Mouse (Mus musculus) CH12.LX (cell line): ENCODE measurements around the gene Plekha7. TPM values are rescaled to one million over a fixed set of nuclear protein-coding genes. Genes with fewer than 3 reads are reported as not detected.

Experiments
- DNase-seq: peaks from one replicate; pipeline ENCODE4 v3.0.0-alpha.2; 2013; ENCODE audit errors: extremely low read depth
- H3K27ac ChIP-seq: 2 replicates; pipeline ENCODE4 v1.5.1; 2012; ENCODE audit warnings: low read depth, mild to moderate bottlenecking, control low read depth, moderate library complexity; ENCODE audit not compliant: insufficient read depth
- H3K27me3 ChIP-seq: replicated peaks from 2 replicates; pipeline ENCODE3; 2012; ENCODE audit warnings: inconsistent platforms
- H3K36me3 ChIP-seq, 2 experiments: replicated peaks in 1 of 2; 2 replicates each; pipeline versions ENCODE3 to v1.6.1; 2012; ENCODE audit warnings: inconsistent platforms in 1 of 2, low read length in 1 of 2, mild to moderate bottlenecking in 1 of 2, mixed read lengths in 1 of 2, moderate library complexity in 1 of 2; ENCODE audit not compliant: control insufficient read depth in 1 of 2, insufficient read depth in 1 of 2
- H3K4me1 ChIP-seq, 2 experiments: 2 replicates each; pipeline ENCODE4 v1.6.1; 2012; ENCODE audit warnings: inconsistent platforms in 1 of 2, moderate library complexity in 1 of 2; ENCODE audit not compliant: insufficient read depth in 2 of 2, control insufficient read depth in 1 of 2
- H3K4me2 ChIP-seq: 2 replicates; pipeline ENCODE4 v1.6.1; 2012; ENCODE audit warnings: low read depth, mild to moderate bottlenecking, control low read depth; ENCODE audit not compliant: poor library complexity, insufficient read depth, severe bottlenecking
- H3K4me3 ChIP-seq, 3 experiments: fragments of 150-350 bp in 1 of 3; sonication (generic) in 1 of 3; replicated peaks in 1 of 3; 2 replicates each; pipeline versions ENCODE3 to v1.5.1; 2011 to 2012; ENCODE audit warnings: low read depth in 2 of 3, low read length in 2 of 3, mild to moderate bottlenecking in 2 of 3, moderate library complexity in 2 of 3, control low read depth in 1 of 3, improper control_type of control experiment in 1 of 3, inconsistent platforms in 1 of 3, mixed read lengths in 1 of 3; ENCODE audit not compliant: poor library complexity in 1 of 3
- H3K79me2 ChIP-seq: replicated peaks from 2 replicates; pipeline ENCODE4 v1.6.1; 2012; ENCODE audit warnings: mild to moderate bottlenecking, moderate library complexity; ENCODE audit not compliant: control insufficient read depth, poor library complexity, insufficient read depth, severe bottlenecking; ENCODE audit errors: extremely low read depth
- H3K9ac ChIP-seq: 2 replicates; pipeline ENCODE4 v1.6.1; 2012; ENCODE audit warnings: low read depth, mild to moderate bottlenecking, control low read depth, moderate library complexity; ENCODE audit not compliant: insufficient read depth
- H3K9me3 ChIP-seq: replicated peaks from 2 replicates; pipeline ENCODE3; 2012; ENCODE audit warnings: low read length, inconsistent platforms, mixed read lengths
- CHD1 ChIP-seq: IDR thresholded peaks from 2 replicates; pipeline ENCODE4 v1.6.1; 2012; ENCODE audit warnings: low read depth, low read length, improper control_type of control experiment, inconsistent platforms
- CHD2 ChIP-seq: IDR thresholded peaks from 2 replicates; pipeline ENCODE4 v1.6.1; 2011; ENCODE audit warnings: low read length, improper control_type of control experiment
- CTCF ChIP-seq, 2 experiments: IDR thresholded peaks in 1 of 2; conservative IDR thresholded peaks in 1 of 2; 2 replicates each; pipeline ENCODE4 v1.5.1; 2011 to 2012; ENCODE audit warnings: low read depth in 2 of 2, low read length in 2 of 2, improper control_type of control experiment in 1 of 2, inconsistent platforms in 1 of 2, mild to moderate bottlenecking in 1 of 2, moderate library complexity in 1 of 2
- EP300 ChIP-seq: IDR thresholded peaks from 2 replicates; pipeline ENCODE4 v1.6.1; 2011; ENCODE audit warnings: low read length, improper control_type of control experiment
- ETS1 ChIP-seq: conservative IDR thresholded peaks from 2 replicates; pipeline ENCODE4 v1.6.1; 2012; ENCODE audit warnings: low read depth, mild to moderate bottlenecking, inconsistent platforms, low read length, improper control_type of control experiment, moderate library complexity
- IRF4 ChIP-seq: IDR thresholded peaks from 2 replicates; pipeline ENCODE4 v1.6.1; 2014; ENCODE audit warnings: low read depth, mild to moderate bottlenecking, inconsistent platforms, low read length, improper control_type of control experiment
- JUN ChIP-seq: IDR thresholded peaks from 2 replicates; pipeline ENCODE4 v1.6.1; 2011; ENCODE audit warnings: low read depth, mild to moderate bottlenecking, low read length, improper control_type of control experiment, moderate library complexity; ENCODE audit not compliant: insufficient read depth
- KAT2A ChIP-seq: IDR thresholded peaks from 2 replicates; pipeline ENCODE4 v1.6.1; 2012; ENCODE audit warnings: low read length, improper control_type of control experiment, inconsistent platforms; ENCODE audit not compliant: insufficient replicate concordance
- MAX ChIP-seq: IDR thresholded peaks from 2 replicates; pipeline ENCODE4 v1.6.1; 2011; ENCODE audit warnings: low read length, improper control_type of control experiment
- MAZ ChIP-seq: IDR thresholded peaks from 2 replicates; pipeline ENCODE4 v1.6.1; 2012; ENCODE audit warnings: low read depth, mild to moderate bottlenecking, inconsistent platforms, low read length, improper control_type of control experiment, moderate library complexity
- MYC ChIP-seq: IDR thresholded peaks from 2 replicates; pipeline ENCODE4 v1.6.1; 2011; ENCODE audit warnings: low read depth, mild to moderate bottlenecking, improper control_type of control experiment, low read length
- POLR2A ChIP-seq: IDR thresholded peaks from 2 replicates; pipeline ENCODE4 v1.6.1; 2011; ENCODE audit warnings: low read depth, mild to moderate bottlenecking, improper control_type of control experiment, low read length
- RAD21 ChIP-seq: IDR thresholded peaks from 2 replicates; pipeline ENCODE4 v1.6.1; 2011; ENCODE audit warnings: low read depth, mild to moderate bottlenecking, low read length, improper control_type of control experiment, moderate library complexity
- RCOR1 ChIP-seq: conservative IDR thresholded peaks from 2 replicates; pipeline ENCODE4 v1.6.1; 2012; ENCODE audit warnings: low read depth, mild to moderate bottlenecking, inconsistent platforms, low read length, improper control_type of control experiment
- TBP ChIP-seq: conservative IDR thresholded peaks from 2 replicates; pipeline ENCODE4 v1.6.1; 2011; ENCODE audit warnings: low read depth, low read length, improper control_type of control experiment
- ZKSCAN1 ChIP-seq: IDR thresholded peaks from 2 replicates; pipeline ENCODE4 v1.6.1; 2012; ENCODE audit warnings: low read depth, inconsistent platforms, low read length, improper control_type of control experiment, borderline replicate concordance
- ZNF384 ChIP-seq: IDR thresholded peaks from 2 replicates; pipeline ENCODE4 v1.6.1; 2012; ENCODE audit warnings: low read depth, low read length, improper control_type of control experiment, inconsistent platforms
- dilution Hi-C: fragments of 300-500 bp; cut with MboI; formaldehyde crosslinking; loops from 2 replicates; pipeline ENCODE4 v1.14.3; 2020; ENCODE audit warnings: low sequenced_read_pairs; ENCODE audit not compliant: extremely low pct_unique_long_range_greater_than_20kb, extremely low pct_ligation_motif_present
- in situ Hi-C: fragments of 300-500 bp; cut with MboI; formaldehyde crosslinking; loops from 3 replicates; pipeline ENCODE4 v1.14.3; 2019; ENCODE audit warnings: low sequenced_read_pairs, low pct_ligation_motif_present, low pct_unique_long_range_greater_than_20kb, mixed read lengths
- polyA plus RNA-seq: library from polyadenylated mRNA; unstranded; fragments of >175 nt; gene quantifications from 2 replicates; pipeline ENCODE4 v1.2.1, GENCODE M21; 2012; ENCODE audit warnings: low read depth; ENCODE audit not compliant: insufficient read length
- total RNA-seq, 2 experiments: library from RNA; depleted of rRNA; stranded (reverse); fragments of 300-350 nt in 1 of 2; fragments of >200 nt in 1 of 2; gene quantifications; 2 replicates each; pipeline ENCODE4 v1.2.3; 2012 to 2014

Gene Plekha7
- total and polyA plus RNA-seq, 3 experiments: 0.59 to 1.5 (median 1.0) TPM

- H3K4me1 ChIP-seq: peaks cover 3 to 8% of the 10 kb centered on the region in 2 experiments; a peak in 3 of 4 replicates
- in situ Hi-C loops (no loop called here), dilution Hi-C loops (no loop called here)
- peaks cover 2% of the 10 kb centered on the region for H3K27me3 ChIP-seq
- H3K79me2 ChIP-seq: no peaks in the 10 kb centered on the region
- H3K9ac ChIP-seq: no peak overlapping the region
- no peak overlapping the region for H3K4me2 ChIP-seq
- H3K27ac ChIP-seq: no peak overlapping the region
- H3K36me3 ChIP-seq: no peaks in the 10 kb centered on the region
- no peak for DNase-seq
- no peaks in the 10 kb centered on the region for H3K9me3 ChIP-seq
- no peak overlapping the region for H3K4me3 ChIP-seq
- TF ChIP-seq JUN (no peak), CHD2 (no peak), MYC (no peak), IRF4 (no peak), MAX (no peak), TBP (no peak), RCOR1 (no peak)
- TF ChIP-seq, all 38 proteins: peak for 0
Observed at GRCm38 (mm10) chr7:116200544-116200943, 107.6 kb downstream of the Plekha7 start.

DNA sequence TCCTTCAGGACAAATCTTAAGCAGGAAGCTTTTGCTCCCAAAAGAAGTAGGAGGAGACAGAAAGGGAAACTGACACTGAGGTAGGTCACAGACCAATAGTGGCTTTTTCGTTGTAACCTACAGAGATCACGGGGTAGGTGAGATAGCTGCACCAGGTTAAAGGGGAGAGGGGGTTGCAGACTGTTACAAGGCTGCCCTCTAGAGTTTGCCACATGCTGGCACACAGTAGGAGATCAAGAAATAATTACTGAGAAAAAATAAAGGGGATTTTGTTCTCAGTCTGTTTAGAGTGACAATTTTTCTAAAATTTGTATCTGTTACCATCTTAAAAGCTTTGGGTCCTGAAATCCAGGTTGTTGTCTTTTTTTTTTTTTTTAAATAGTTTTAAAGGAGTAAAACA is 109.3 kb downstream of the Plekha7 start:
- dilution Hi-C loops: no loop called here
- in situ Hi-C loops: no loop called here
- Histone ChIP-seq H3K27me3 (peaks cover 2% of the 10 kb centered on the region), H3K9ac (no peak overlapping the region), H3K4me1 (peaks cover 3 to 8% of the 10 kb centered on the region in 2 experiments; a peak in 3 of 4 replicates), H3K79me2 (no peaks in the 10 kb centered on the region)
- TF ChIP-seq RAD21: peak; percentile 46
- TF ChIP-seq MAZ: no peak
- TF ChIP-seq KAT2A: no peak
- no peak for TF ChIP-seq CHD1
- no peak for TF ChIP-seq JUN
- no peak for TF ChIP-seq EP300
- TF ChIP-seq POLR2A: no peak
- peak; percentile 18 to 61; a peak in 3 of 4 replicates for TF ChIP-seq CTCF (conservative IDR thresholded peaks at IDR 0.05 in 1 of 2, IDR thresholded peaks at IDR 0.05 in 1 of 2; ENCODE audit: low read depth in 2 of 2, low read length in 2 of 2)
- TF ChIP-seq ZKSCAN1: peak; percentile 78
- TF ChIP-seq, all 38 proteins: peak for 3
- H3K4me3 ChIP-seq: no peak overlapping the region
- no peak overlapping the region for H3K4me2 ChIP-seq
- no peak overlapping the region for H3K27ac ChIP-seq
- peak; percentile 13 for DNase-seq
- no peaks in the 10 kb centered on the region for H3K36me3 ChIP-seq
- H3K9me3 ChIP-seq: no peaks in the 10 kb centered on the region

- H3K4me3 ChIP-seq: no peak overlapping the region
- H3K36me3 ChIP-seq: no peaks in the 10 kb centered on the region
- H3K4me2 ChIP-seq: no peak overlapping the region
- no peak overlapping the region for H3K9ac ChIP-seq
- peaks cover 2% of the 10 kb centered on the region for H3K27me3 ChIP-seq
- H3K9me3 ChIP-seq: no peaks in the 10 kb centered on the region
- no peak for DNase-seq
- dilution Hi-C loops: no loop called here
- H3K4me1 ChIP-seq: peaks cover 3 to 10% of the 10 kb centered on the region in 2 experiments; a peak in 3 of 4 replicates
- H3K79me2 ChIP-seq: no peaks in the 10 kb centered on the region
- in situ Hi-C loops: no loop called here
- TF ChIP-seq MAZ (no peak), ETS1 (no peak), ZNF384 (no peak)
- no peak overlapping the region for H3K27ac ChIP-seq
Observed at GRCm38 (mm10) chr7:116198407-116198806, 109.8 kb downstream of the Plekha7 start.
